Mouse (Mus musculus): ENCODE results near the gene Nudt22. TPM values are rescaled to one million over a fixed set of nuclear protein-coding genes. Genes with fewer than 3 reads are reported as not detected.

Gene Nudt22
- polyA plus RNA-seq (2017; shearing (Covaris generic)): 32.2 TPM

GRCm38 (mm10) chr19:6996006-6996405, at the start of gene Nudt22, which contains the start of gene Trpt1:
Gene Nudt22, minus strand, starts transcription at chr19:6996117.
Gene Trpt1, plus strand, starts transcription at chr19:6996131.

GRCm38 (mm10) chr19:7039841-7040636, 44.1 kb upstream of the Nudt22 start, which contains the start of gene Stip1:
Gene Stip1, minus strand, starts transcription at chr19:7039967.

GRCm38 (mm10) chr19:7019191-7019590, 23.3 kb upstream of the Nudt22 start, which contains the start of gene Fermt3:
Gene Fermt3, minus strand, starts transcription at chr19:7019469.

GRCm38 (mm10) chr19:6992011-6992858, 3.7 kb downstream of the Nudt22 start, which contains the start of gene Dnajc4:
Gene Dnajc4, minus strand, starts transcription at chr19:6992572.

GRCm38 (mm10) chr19:6987061-6987903, 8.6 kb downstream of the Nudt22 start, which contains the start of gene Vegfb:
Gene Vegfb, minus strand, starts transcription at chr19:6987651.

GRCm38 (mm10) chr19:6980381-6981093, 15.4 kb downstream of the Nudt22 start, which contains the start of gene Fkbp2:
Gene Fkbp2, minus strand, starts transcription at chr19:6980501.

GRCm38 (mm10) chr19:6975537-6976521, 20.1 kb downstream of the Nudt22 start, which contains the start of gene Plcb3:
Gene Plcb3, minus strand, starts transcription at chr19:6976470.

GRCm38 (mm10) chr19:6974211-6975205, 21.4 kb downstream of the Nudt22 start, which contains the start of gene Ppp1r14b:
Gene Ppp1r14b, plus strand, starts transcription at chr19:6974968.

Other genes starting within 250 kb of the Nudt22 start
- 46.0 TPM for gene Rps6ka4, start 155.5 kb downstream of the Nudt22 start, polyA plus RNA-seq (2017; shearing (Covaris generic))
- gene Ccdc88b, start 137.9 kb downstream of the Nudt22 start, polyA plus RNA-seq (2017; shearing (Covaris generic)): 64.6 TPM
- 174 TPM for gene Trmt112, start 86.4 kb downstream of the Nudt22 start, polyA plus RNA-seq (2017; shearing (Covaris generic))
- gene Prdx5, start 86.0 kb downstream of the Nudt22 start, polyA plus RNA-seq (2017; shearing (Covaris generic)): 252 TPM
- gene Esrra, start 74.3 kb downstream of the Nudt22 start, polyA plus RNA-seq (2017; shearing (Covaris generic)): 7.9 TPM
- not detected for gene Catsperz, start 70.7 kb downstream of the Nudt22 start, polyA plus RNA-seq (2017; shearing (Covaris generic))
- not detected for gene Kcnk4, start 61.6 kb downstream of the Nudt22 start, polyA plus RNA-seq (2017; shearing (Covaris generic))
- 43.0 TPM for gene Bad, start 54.3 kb downstream of the Nudt22 start, polyA plus RNA-seq (2017; shearing (Covaris generic))
- 19.9 TPM for gene Gpr137, start 53.6 kb downstream of the Nudt22 start, polyA plus RNA-seq (2017; shearing (Covaris generic))
- 30.5 TPM for gene Ppp1r14b, start 21.1 kb downstream of the Nudt22 start, polyA plus RNA-seq (2017; shearing (Covaris generic))
- 14.8 TPM for gene Plcb3, start 19.6 kb downstream of the Nudt22 start, polyA plus RNA-seq (2017; shearing (Covaris generic))
- 57.8 TPM for gene Fkbp2, start 15.6 kb downstream of the Nudt22 start, polyA plus RNA-seq (2017; shearing (Covaris generic))
- gene Vegfb, start 8.5 kb downstream of the Nudt22 start, polyA plus RNA-seq (2017; shearing (Covaris generic)): 1.9 TPM
- 44.5 TPM for gene Dnajc4, start 3.5 kb downstream of the Nudt22 start, polyA plus RNA-seq (2017; shearing (Covaris generic))
- gene Trpt1, start within 50 bp of the Nudt22 start, polyA plus RNA-seq (2017; shearing (Covaris generic)): 5.9 TPM
- 435 TPM for gene Fermt3, start 23.4 kb upstream of the Nudt22 start, polyA plus RNA-seq (2017; shearing (Covaris generic))
- 257 TPM for gene Stip1, start 43.9 kb upstream of the Nudt22 start, polyA plus RNA-seq (2017; shearing (Covaris generic))
- 1.7 TPM for gene Macrod1, start 60.7 kb upstream of the Nudt22 start, polyA plus RNA-seq (2017; shearing (Covaris generic))
- 0.09 TPM for gene Flrt1, start 109.6 kb upstream of the Nudt22 start, polyA plus RNA-seq (2017; shearing (Covaris generic))
- 62.7 TPM for gene Otub1, start 210.2 kb upstream of the Nudt22 start, polyA plus RNA-seq (2017; shearing (Covaris generic))
- 556 TPM for gene Cox8a, start 221.5 kb upstream of the Nudt22 start, polyA plus RNA-seq (2017; shearing (Covaris generic))
- gene Naa40, start 245.1 kb upstream of the Nudt22 start, polyA plus RNA-seq (2017; shearing (Covaris generic)): 47.0 TPM